Mouse (Mus musculus) forebrain, embryonic 14.5 days (tissue): ENCODE measurements around the gene Ulk4. TPM values are rescaled to one million over a fixed set of nuclear protein-coding genes. Genes with fewer than 3 reads are reported as not detected.

Source experiments
- ATAC-seq: fragments of 200-750 bp; cut with Nextera tagmentation; 2 replicates; pipeline ENCODE4 v1.8.0; 2017; ENCODE audit warnings: mild to moderate bottlenecking, moderate library complexity
- DNase-seq: peaks from one replicate; pipeline ENCODE4 v3.0.0-alpha.2; 2015; ENCODE audit warnings: low spot score
- H3K27ac ChIP-seq: fragments of 300-500 bp; sonication (generic); 2 replicates; pipeline ENCODE4 v1.5.1; 2014; ENCODE audit warnings: low read depth, mild to moderate bottlenecking, control low read depth, low read length, moderate library complexity
- H3K27me3 ChIP-seq: fragments of 300-500 bp; sonication (generic); replicated peaks from 2 replicates; pipeline ENCODE4 v1.6.1; 2014; ENCODE audit warnings: low read length, control low read depth, mixed read lengths; ENCODE audit not compliant: control insufficient read depth, insufficient read depth
- H3K36me3 ChIP-seq: fragments of 300-500 bp; sonication (generic); 2 replicates; pipeline ENCODE4 v1.6.1; 2014; ENCODE audit warnings: low read length, control low read depth; ENCODE audit not compliant: control insufficient read depth, insufficient read depth
- H3K4me1 ChIP-seq: fragments of 300-500 bp; sonication (generic); 2 replicates; pipeline ENCODE4 v1.6.1; 2014; ENCODE audit warnings: antibody characterized with exemption, low read length, control low read depth; ENCODE audit not compliant: control insufficient read depth, insufficient read depth
- H3K4me2 ChIP-seq: fragments of 300-500 bp; sonication (generic); 2 replicates; pipeline ENCODE4 v1.6.1; 2014; ENCODE audit warnings: mild to moderate bottlenecking, control low read depth, low read length
- H3K4me3 ChIP-seq: fragments of 300-500 bp; sonication (generic); 2 replicates; pipeline ENCODE4 v1.5.1; 2014; ENCODE audit warnings: low read depth, low read length, control low read depth
- H3K9ac ChIP-seq: fragments of 300-500 bp; sonication (generic); 2 replicates; pipeline ENCODE4 v1.6.1; 2014; ENCODE audit warnings: mild to moderate bottlenecking, low read length, control low read depth, moderate library complexity
- H3K9me3 ChIP-seq: fragments of 300-500 bp; sonication (generic); replicated peaks from 2 replicates; pipeline ENCODE4 v1.6.1; 2016; ENCODE audit warnings: low read length, control low read depth, mixed read lengths; ENCODE audit not compliant: control insufficient read depth
- WGBS: fragments of 180-500 bp; shearing (Covaris S2); extraction: QIAGEN DNeasy Blood & Tissue Kit; methylation state at CpG from one replicate; pipeline ENCODE4 v1.1.7; 2014; 5-methylcytosine and 5-hydroxymethylcytosine counted together
- polyA plus RNA-seq: library from polyadenylated mRNA; unstranded; fragments of >200 nt; fragmentation: Nextera tagmentation; extraction: Ambion mirVana; gene quantifications from 2 replicates; pipeline ENCODE4 v1.2.1, GENCODE M21; 2014

The Ulk4 gene
- polyA plus RNA-seq, 1 experiment from 2014 or later = 131 TPM

- WGBS = 11% methylated on average over 14 of the region's 14 CpGs
- H3K9ac ChIP-seq = peak overlapping the region; percentile 44
- ATAC-seq (no peak), DNase-seq (no peak)
- H3K27me3 ChIP-seq = no peaks in the 10 kb centered on the region
- peak overlapping the region; percentile 8 for H3K4me3 ChIP-seq
- peak overlapping the region; percentile 91 for H3K27ac ChIP-seq
- no peaks in the 10 kb centered on the region for H3K9me3 ChIP-seq
- peaks cover 64% of the 10 kb centered on the region for H3K4me1 ChIP-seq
- peak overlapping the region; percentile 48 for H3K4me2 ChIP-seq
- 0 out of 2 replicates have a peak, but pooled peaks cover 6% of the 10 kb centered on the region for H3K36me3 ChIP-seq
Observed at GRCm38 (mm10) chr9:121314541-121315152, 37.6 kb upstream of the Ulk4 start.

GRCm38 (mm10) chr9:121313656-121314374, 36.8 kb upstream of the Ulk4 start:
- 0 out of 2 replicates have a peak, but pooled peaks cover 6% of the 10 kb centered on the region for H3K36me3 ChIP-seq
- peak overlapping the region; percentile 48 for H3K4me2 ChIP-seq
- peak overlapping the region; percentile 8 for H3K4me3 ChIP-seq
- no peaks in the 10 kb centered on the region for H3K27me3 ChIP-seq
- peak overlapping the region; percentile 91 for H3K27ac ChIP-seq
- H3K4me1 ChIP-seq = peaks cover 64% of the 10 kb centered on the region
- ATAC-seq (peak; percentile 64), DNase-seq (peak; percentile 89)
- peak overlapping the region; percentile 44; the same call in 1 of the 2 replicates for H3K9ac ChIP-seq
- WGBS = 0% methylated on average over 21 of the region's 21 CpGs
- no peaks in the 10 kb centered on the region for H3K9me3 ChIP-seq

DNA sequence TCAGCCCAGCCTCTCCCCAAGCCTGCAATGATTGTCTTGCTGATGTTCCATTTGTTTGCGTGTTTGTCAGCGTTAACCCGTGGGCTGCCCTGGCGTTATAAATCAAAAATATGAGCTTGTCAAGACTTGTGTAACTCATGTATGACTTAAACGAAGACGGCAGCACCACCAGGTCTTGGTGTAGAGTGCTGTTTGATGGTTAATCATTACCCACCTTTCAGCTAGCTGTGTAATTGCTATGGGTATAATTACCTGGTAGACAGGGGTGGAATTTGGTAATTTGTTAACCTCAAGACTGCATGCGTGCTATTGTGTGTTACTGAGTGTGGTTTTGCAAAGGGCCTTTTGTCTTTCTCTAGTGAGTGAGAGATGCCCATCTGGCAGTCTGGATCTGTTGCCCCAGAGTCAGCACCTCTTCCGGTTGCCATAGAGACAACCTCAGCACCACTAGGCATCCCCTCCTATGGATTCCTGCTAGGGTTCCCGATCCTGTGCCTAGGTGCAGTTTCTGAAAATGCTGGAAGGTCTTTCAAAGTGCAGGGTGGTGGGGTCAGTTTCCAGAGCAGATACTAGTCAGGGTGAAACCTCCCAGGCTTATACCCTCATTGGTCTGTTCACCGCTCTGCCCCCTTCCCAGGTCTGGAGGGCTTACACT, 35.4 kb upstream of the Ulk4 start:
- Histone ChIP-seq H3K27ac (peak overlapping the region; percentile 91), H3K9ac (no peak overlapping the region; the same call in 1 of the 2 replicates), H3K4me1 (peaks cover 63% of the 10 kb centered on the region), H3K4me3 (no peak overlapping the region), H3K4me2 (0 out of 2 replicates have a peak overlapping the region, but pooled peaks have one; percentile 4), H3K27me3 (no peaks in the 10 kb centered on the region), H3K36me3 (no peaks in the 10 kb centered on the region), H3K9me3 (no peaks in the 10 kb centered on the region)
- DNase-seq (peak; percentile 82), ATAC-seq (peak; percentile 28)
- 13% methylated on average over 10 of the region's 10 CpGs for WGBS

DNA sequence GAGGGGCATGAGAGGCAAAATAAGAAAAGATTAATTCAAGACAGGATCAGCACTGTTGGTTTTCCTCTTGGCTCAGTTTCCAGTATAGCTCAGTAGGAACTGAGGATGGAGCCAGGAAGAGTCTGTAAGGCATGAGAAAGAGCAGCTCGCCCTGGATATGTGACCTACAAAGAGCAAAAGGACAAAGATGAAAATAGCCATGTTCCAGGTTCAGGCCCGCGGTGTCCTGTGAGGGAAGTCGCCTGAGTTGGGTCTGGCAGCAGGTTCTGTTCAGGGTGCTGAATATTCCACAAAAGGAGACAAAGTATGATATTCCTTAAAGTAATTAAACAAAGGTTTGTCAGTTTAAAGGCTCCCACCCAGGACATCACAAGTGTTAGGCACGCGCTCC, 34.8 kb upstream of the Ulk4 start:
- DNase-seq = no peak
- Histone ChIP-seq H3K27ac (peak overlapping the region; percentile 91), H3K4me3 (no peak overlapping the region), H3K4me1 (peaks cover 58% of the 10 kb centered on the region), H3K9me3 (no peaks in the 10 kb centered on the region), H3K9ac (no peak overlapping the region), H3K27me3 (no peaks in the 10 kb centered on the region), H3K36me3 (0 out of 2 replicates have a peak, but pooled peaks cover 1% of the 10 kb centered on the region), H3K4me2 (no peak overlapping the region)
- ATAC-seq = no peak
- 53% methylated on average over 6 of the region's 6 CpGs for WGBS

GRCm38 (mm10) chr9:121310501-121310900, 33.5 kb upstream of the Ulk4 start:
- peaks cover 46% of the 10 kb centered on the region for H3K4me1 ChIP-seq
- H3K36me3 ChIP-seq = 0 out of 2 replicates have a peak, but pooled peaks cover 3% of the 10 kb centered on the region
- H3K27ac ChIP-seq = peak overlapping the region; percentile 63; the same call in 1 of the 2 replicates
- no peak overlapping the region for H3K4me3 ChIP-seq
- no peaks in the 10 kb centered on the region for H3K9me3 ChIP-seq
- DNase-seq (peak; percentile 67), ATAC-seq (peak; percentile 48)
- H3K27me3 ChIP-seq = no peaks in the 10 kb centered on the region
- H3K4me2 ChIP-seq = no peak overlapping the region
- H3K9ac ChIP-seq = no peak overlapping the region
- WGBS = 54% methylated on average over 7 of the region's 7 CpGs

DNA sequence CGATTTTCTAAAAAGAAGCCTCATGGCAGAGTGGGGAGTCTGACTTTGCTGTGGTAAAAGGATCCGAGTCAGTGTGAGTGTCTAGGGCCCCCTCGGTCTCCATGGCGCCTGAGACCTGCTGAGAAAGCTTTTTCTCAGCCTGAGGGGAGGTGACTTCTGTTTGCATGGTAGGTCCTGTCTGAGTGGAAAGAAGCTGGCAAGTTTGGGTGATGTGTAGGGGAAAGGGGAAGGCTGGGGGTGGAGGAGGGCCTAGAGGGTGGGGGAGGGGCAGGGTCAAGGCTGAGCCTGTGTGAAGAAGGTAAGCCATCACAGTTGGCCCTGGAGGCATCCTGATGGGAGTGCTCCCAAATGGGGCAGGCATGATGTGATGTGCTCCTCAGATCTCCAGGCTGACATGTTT, 32.3 kb upstream of the Ulk4 start:
- H3K9me3 ChIP-seq = no peaks in the 10 kb centered on the region
- ATAC-seq (no peak), DNase-seq (no peak)
- H3K4me3 ChIP-seq = no peak overlapping the region
- WGBS = 31% methylated on average over 4 of the region's 4 CpGs
- H3K27me3 ChIP-seq = no peaks in the 10 kb centered on the region
- H3K36me3 ChIP-seq = 0 out of 2 replicates have a peak, but pooled peaks cover 3% of the 10 kb centered on the region
- no peak overlapping the region for H3K27ac ChIP-seq
- no peak overlapping the region for H3K4me2 ChIP-seq
- peaks cover 39% of the 10 kb centered on the region for H3K4me1 ChIP-seq
- no peak overlapping the region for H3K9ac ChIP-seq

- Histone ChIP-seq H3K36me3 (0 out of 2 replicates have a peak, but pooled peaks cover 3% of the 10 kb centered on the region), H3K4me3 (no peak overlapping the region), H3K4me2 (no peak overlapping the region), H3K9ac (no peak overlapping the region), H3K4me1 (peaks cover 31% of the 10 kb centered on the region), H3K27me3 (no peaks in the 10 kb centered on the region), H3K9me3 (no peaks in the 10 kb centered on the region), H3K27ac (no peak overlapping the region)
- ATAC-seq (no peak), DNase-seq (no peak)
- WGBS = 94% methylated on average over 4 of the region's 4 CpGs
Observed at GRCm38 (mm10) chr9:121305456-121305855, 28.5 kb upstream of the Ulk4 start.

DNA sequence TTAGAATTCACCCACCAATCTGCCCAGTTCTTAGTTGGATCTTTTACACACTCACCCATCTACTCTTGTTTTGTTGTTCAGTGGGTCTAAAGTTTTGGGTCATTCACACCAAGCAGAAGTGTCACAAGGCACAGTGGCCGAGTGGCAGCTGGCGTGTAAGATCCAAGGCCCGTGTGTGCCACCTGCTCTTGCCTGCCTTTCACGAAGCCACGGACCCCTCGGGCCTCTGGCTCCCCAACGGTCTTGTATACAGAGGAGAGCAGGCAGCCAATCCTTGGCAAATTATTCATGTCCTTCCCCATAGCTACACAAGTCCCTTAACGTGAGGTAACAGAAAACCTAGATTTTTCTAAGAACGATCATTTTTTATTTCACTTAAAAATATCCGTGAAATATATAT, 27.5 kb upstream of the Ulk4 start:
- H3K27me3 ChIP-seq = no peaks in the 10 kb centered on the region
- H3K9me3 ChIP-seq = no peaks in the 10 kb centered on the region
- no peak overlapping the region; the same call in 1 of the 2 replicates for H3K9ac ChIP-seq
- peak overlapping the region; percentile 29; the same call in 1 of the 2 replicates for H3K27ac ChIP-seq
- 31% methylated on average over 10 of the region's 10 CpGs for WGBS
- no peak overlapping the region for H3K4me2 ChIP-seq
- H3K36me3 ChIP-seq = 0 out of 2 replicates have a peak, but pooled peaks cover 3% of the 10 kb centered on the region
- peaks cover 34% of the 10 kb centered on the region for H3K4me1 ChIP-seq
- DNase-seq (no peak), ATAC-seq (peak; percentile 19; the same call in 1 of the 2 replicates)
- no peak overlapping the region for H3K4me3 ChIP-seq
